Mouse (Mus musculus): ENCODE measurements around the gene Osgin1. TPM values are rescaled to one million over a fixed set of nuclear protein-coding genes. Genes with fewer than 3 reads are reported as not detected.

The Osgin1 gene
- total RNA-seq, 2 experiments from 2014 or later = 0.98 to 2.0 TPM

Other genes with a start within 250 kb of the Osgin1 start
- gene Hsbp1, start 89.6 kb upstream of the Osgin1 start, total RNA-seq (2021) = 100 to 1,000 TPM; 195 to 207 TPM
- 100 to 1,000 TPM in 1 of 2 experiments, 10 to 100 TPM in 1; 98.4 to 115 TPM for gene Mlycd, start 39.2 kb upstream of the Osgin1 start, total RNA-seq (2021)
- gene Necab2, start 12.6 kb downstream of the Osgin1 start, total RNA-seq (2021) = not detected
- not detected for gene Slc38a8, start 67.6 kb downstream of the Osgin1 start, total RNA-seq (2021)
- 10 to 100 TPM; 66.8 to 67.7 TPM for gene Mbtps1, start 124.6 kb downstream of the Osgin1 start, total RNA-seq (2021)
- 10 to 100 TPM; 17.6 to 18.2 TPM for gene Hsdl1, start 141.1 kb downstream of the Osgin1 start, total RNA-seq (2021)
- gene Dnaaf1, start 141.1 kb downstream of the Osgin1 start, total RNA-seq (2021) = not detected
- 1 to 10 TPM; 3.9 to 4.7 TPM for gene Taf1c, start 171.1 kb downstream of the Osgin1 start, total RNA-seq (2021)
- gene Adad2, start 178.6 kb downstream of the Osgin1 start, total RNA-seq (2021) = not detected
- gene Kcng4, start 201.6 kb downstream of the Osgin1 start, total RNA-seq (2021) = under 1 TPM in 1 of 2 experiments, not detected in 1; 0.10 TPM
- gene Wfdc1, start 232.2 kb downstream of the Osgin1 start, total RNA-seq (2021) = 10 to 100 TPM; 45.0 to 47.4 TPM